Mouse (Mus musculus) ES-Bruce4 (cell line): Measurements from ENCODE around the gene Vdr. TPM values are rescaled to one million over a fixed set of nuclear protein-coding genes. Genes with fewer than 3 reads are reported as not detected.

Experiments used
- H3K27ac ChIP-seq: 2 replicates; pipeline ENCODE4 v1.5.1; 2012; ENCODE audit warnings: low read length, inconsistent platforms; ENCODE audit not compliant: insufficient read depth
- H3K27me3 ChIP-seq: 2 replicates; pipeline ENCODE4 v1.6.1; 2012; ENCODE audit warnings: mild to moderate bottlenecking, low read length, inconsistent platforms; ENCODE audit not compliant: control insufficient read depth, poor library complexity, insufficient read depth, severe bottlenecking
- H3K36me3 ChIP-seq: 2 replicates; pipeline ENCODE4 v1.6.1; 2012; ENCODE audit warnings: inconsistent platforms, mild to moderate bottlenecking, low read length, moderate library complexity; ENCODE audit not compliant: control insufficient read depth, poor library complexity, insufficient read depth, severe bottlenecking
- H3K4me1 ChIP-seq: one replicate; pipeline ENCODE4 v1.8.1; 2011; ENCODE audit warnings: low read length; ENCODE audit not compliant: control insufficient read depth, insufficient read depth
- H3K4me3 ChIP-seq: 2 replicates; pipeline ENCODE4 v1.5.1; 2011; ENCODE audit warnings: low read depth, mild to moderate bottlenecking, low read length
- H3K9ac ChIP-seq: 2 replicates; pipeline ENCODE4 v1.6.1; 2012; ENCODE audit warnings: low read depth, mild to moderate bottlenecking, inconsistent platforms; ENCODE audit not compliant: poor library complexity, severe bottlenecking
- H3K9me3 ChIP-seq: replicated peaks from 2 replicates; pipeline ENCODE4 v1.6.1; 2012; ENCODE audit warnings: mild to moderate bottlenecking, low read length, inconsistent platforms; ENCODE audit not compliant: control insufficient read depth, poor library complexity, insufficient read depth, severe bottlenecking
- CTCF ChIP-seq: IDR thresholded peaks from one replicate; pipeline ENCODE4 v1.8.1; 2011; ENCODE audit warnings: low read depth, low read length
- EP300 ChIP-seq: IDR thresholded peaks from 2 replicates; pipeline ENCODE4 v1.6.1; 2011; ENCODE audit warnings: low read depth, low read length; ENCODE audit not compliant: insufficient read depth
- POLR2A ChIP-seq: IDR thresholded peaks from one replicate; pipeline ENCODE4 v1.8.1; 2011; ENCODE audit warnings: low read length; ENCODE audit not compliant: insufficient read depth
- polyA plus RNA-seq: library from polyadenylated mRNA; stranded (reverse); fragments of >200 nt; gene quantifications from 2 replicates; pipeline ENCODE4 v1.2.4, GENCODE M21; 2011; ENCODE audit warnings: low read depth; ENCODE audit not compliant: missing spikeins, insufficient read depth, insufficient read length

Gene Vdr
- polyA plus RNA-seq, 1 experiment, result 1.6 TPM

DNA sequence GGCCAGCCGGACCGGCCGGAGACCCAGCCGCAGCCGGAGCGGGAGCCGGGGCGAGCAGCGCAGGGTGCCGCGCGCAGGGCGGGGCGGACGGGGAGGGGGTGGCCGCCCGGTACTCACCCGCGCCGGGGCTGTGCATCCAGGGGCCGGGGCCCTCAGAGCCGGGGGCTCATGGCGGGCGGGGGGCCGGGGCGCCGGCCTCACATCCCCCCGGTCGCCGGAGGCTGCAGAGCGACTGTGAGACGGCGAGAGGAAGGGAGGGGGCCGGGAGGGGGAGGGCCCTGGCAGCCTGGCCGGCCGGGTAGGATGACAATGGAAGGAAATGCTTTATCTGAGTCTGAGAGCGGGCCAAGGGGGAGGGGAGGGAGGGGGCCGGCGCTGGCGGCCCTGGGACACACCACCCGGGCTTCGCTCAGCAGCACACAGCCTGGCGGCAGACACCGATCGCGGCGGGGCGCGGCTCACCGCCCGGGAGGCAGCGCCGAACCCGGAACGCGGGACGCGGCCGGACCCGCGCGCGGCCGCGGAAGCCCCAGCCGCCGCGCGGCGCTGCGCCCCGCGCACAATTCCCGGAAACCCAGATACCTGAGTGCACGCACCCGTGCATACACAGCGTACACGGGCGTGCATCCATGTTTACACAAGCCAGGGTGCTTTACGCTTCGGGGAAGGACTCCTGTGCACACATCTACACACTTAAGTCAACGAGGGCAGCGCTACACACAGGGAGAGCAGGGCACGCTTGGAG lies 79.0 kb downstream of the Vdr start:
- Histone ChIP-seq H3K36me3 (no peaks in the 10 kb centered on the region), H3K9me3 (no peaks in the 10 kb centered on the region), H3K27me3 (peaks cover 6% of the 10 kb centered on the region; the same call in 1 of the 2 replicates), H3K4me1 (no peaks in the 10 kb centered on the region), H3K4me3 (peak overlapping the region; percentile 69), H3K27ac (no peak overlapping the region), H3K9ac (peak overlapping the region; percentile 84)
- TF ChIP-seq EP300, result no peak

GRCm38 (mm10) chr15:97830788-97831241 lies 79.6 kb downstream of the Vdr start:
- TF ChIP-seq CTCF (no peak), POLR2A (no peak), EP300 (no peak)
- Histone ChIP-seq H3K27me3 (peaks cover 6% of the 10 kb centered on the region; the same call in 1 of the 2 replicates), H3K27ac (no peak overlapping the region), H3K4me1 (no peaks in the 10 kb centered on the region), H3K9me3 (no peaks in the 10 kb centered on the region), H3K4me3 (peak overlapping the region; percentile 69), H3K36me3 (no peaks in the 10 kb centered on the region), H3K9ac (peak overlapping the region; percentile 84)

DNA sequence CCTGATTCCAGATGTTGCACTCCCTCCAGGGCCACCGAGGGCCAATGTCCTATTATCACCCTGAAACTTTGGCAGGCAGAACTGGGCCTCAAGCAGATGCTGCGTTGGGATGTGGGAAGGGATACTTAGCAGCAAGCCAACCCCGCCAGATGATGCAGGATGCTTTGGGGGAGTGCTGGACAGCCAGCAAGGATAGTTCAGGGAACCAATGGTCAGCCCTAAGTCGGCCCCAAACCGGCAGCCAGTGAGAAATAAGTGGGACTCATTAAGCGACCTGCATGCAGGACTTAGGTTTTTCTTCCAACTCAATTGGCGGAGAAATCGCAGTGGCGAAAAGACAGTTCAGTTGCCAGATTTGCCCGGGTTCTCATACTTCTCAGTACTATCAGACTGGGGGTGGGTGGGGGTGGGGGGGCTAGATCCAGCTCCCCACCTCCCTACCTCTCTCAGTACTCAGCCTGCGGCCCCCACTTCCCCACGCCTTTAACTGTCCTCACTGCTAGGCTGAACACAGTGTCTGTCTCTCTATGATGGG lies 80.1 kb downstream of the Vdr start:
- H3K9ac ChIP-seq, result peak overlapping the region; percentile 84
- H3K4me3 ChIP-seq, result peak overlapping the region; percentile 69
- H3K9me3 ChIP-seq, result no peaks in the 10 kb centered on the region
- TF ChIP-seq CTCF (no peak), EP300 (no peak), POLR2A (no peak)
- H3K27ac ChIP-seq, result no peak overlapping the region
- peaks cover 6% of the 10 kb centered on the region; the same call in 1 of the 2 replicates for H3K27me3 ChIP-seq
- no peaks in the 10 kb centered on the region for H3K36me3 ChIP-seq
- no peaks in the 10 kb centered on the region for H3K4me1 ChIP-seq

DNA sequence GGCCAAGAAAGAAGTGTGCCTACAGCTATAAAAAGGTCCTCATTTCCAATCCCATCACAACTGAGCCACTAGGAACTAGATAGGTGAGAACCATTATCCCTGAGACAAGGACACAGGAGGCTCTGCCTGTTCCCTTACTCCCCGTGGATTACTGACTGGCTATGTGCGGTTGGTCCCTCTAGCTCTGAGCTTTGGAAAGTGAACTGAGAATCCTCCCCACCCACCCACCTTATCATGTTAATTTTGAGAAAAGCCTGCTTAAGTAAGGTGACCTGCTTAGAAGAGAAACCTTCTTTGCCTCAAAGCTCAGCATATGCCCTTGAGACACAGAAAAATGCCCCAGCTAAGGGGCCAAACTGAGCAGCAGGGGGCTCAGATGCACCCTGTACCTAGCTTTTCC lies 81.0 kb downstream of the Vdr start:
- Histone ChIP-seq H3K4me1 (no peaks in the 10 kb centered on the region), H3K9ac (no peak overlapping the region), H3K4me3 (no peak overlapping the region), H3K27me3 (peaks cover 6% of the 10 kb centered on the region; the same call in 1 of the 2 replicates), H3K27ac (no peak overlapping the region), H3K9me3 (no peaks in the 10 kb centered on the region), H3K36me3 (no peaks in the 10 kb centered on the region)
- TF ChIP-seq EP300 (no peak), CTCF (no peak), POLR2A (no peak)

- Histone ChIP-seq H3K4me1 (no peaks in the 10 kb centered on the region), H3K4me3 (no peak overlapping the region), H3K36me3 (no peaks in the 10 kb centered on the region), H3K9ac (no peak overlapping the region), H3K27ac (no peak overlapping the region), H3K27me3 (peaks cover 6% of the 10 kb centered on the region; the same call in 1 of the 2 replicates), H3K9me3 (no peaks in the 10 kb centered on the region)
- TF ChIP-seq POLR2A (no peak), EP300 (no peak), CTCF (no peak)
These were observed 81.5 kb downstream of the Vdr start for GRCm38 (mm10) chr15:97828901-97829338.

- no peak overlapping the region for H3K9ac ChIP-seq
These were observed 82.1 kb downstream of the Vdr start for GRCm38 (mm10) chr15:97828221-97828842.

More at GRCm38 (mm10) chr15:97828221-97828842, 82.1 kb downstream of the Vdr start:
- H3K4me3 ChIP-seq, result no peak overlapping the region
- H3K36me3 ChIP-seq, result no peaks in the 10 kb centered on the region
- no peaks in the 10 kb centered on the region for H3K9me3 ChIP-seq
- H3K27me3 ChIP-seq, result peaks cover 6% of the 10 kb centered on the region; the same call in 1 of the 2 replicates
- H3K27ac ChIP-seq, result no peak overlapping the region
- no peaks in the 10 kb centered on the region for H3K4me1 ChIP-seq
- TF ChIP-seq EP300 (no peak), POLR2A (no peak), CTCF (no peak)
